Mouse (Mus musculus): Measurements from ENCODE around the gene Wipf1. TPM values are rescaled to one million over a fixed set of nuclear protein-coding genes. Genes with fewer than 3 reads are reported as not detected.

Wipf1 gene
- polyA plus RNA-seq, 1 experiment from 2014 or later, result 1.9 TPM

DNA sequence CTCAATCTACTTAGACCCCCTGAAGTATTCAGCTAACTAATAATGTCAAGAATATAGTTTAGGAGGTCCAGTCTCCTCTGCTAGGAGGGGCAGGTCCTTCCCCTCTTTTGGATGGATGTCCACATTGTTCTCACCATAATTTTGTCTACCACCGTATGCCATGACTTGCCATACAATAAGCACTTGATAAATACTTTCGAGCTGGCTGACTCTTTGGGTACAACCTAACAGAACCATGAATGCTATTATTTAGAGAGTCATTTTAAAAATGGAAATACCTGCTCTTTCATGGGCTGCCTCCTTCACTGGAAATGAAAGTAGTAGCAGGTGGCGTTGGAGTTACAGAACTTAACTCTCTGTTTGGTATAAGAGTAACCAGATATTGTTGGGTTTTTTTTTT is 139.6 kb downstream of the Wipf1 start:
- ATAC-seq (ENCODE audit: low read depth), result no peak
- Histone ChIP-seq H3K27me3 (ENCODE audit: control insufficient read depth, insufficient read depth, low read length) (no peaks in the 10 kb centered on the region), H3K4me2 (ENCODE audit: low read depth, low read length) (no peak overlapping the region), H3K27ac (ENCODE audit: low read depth, low read length) (no peak overlapping the region), H3K9me3 (ENCODE audit: control insufficient read depth, low read length) (no peaks in the 10 kb centered on the region), H3K4me1 (ENCODE audit: control insufficient read depth, insufficient read depth, low read length) (no peaks in the 10 kb centered on the region), H3K9ac (replicated peaks; ENCODE audit: low read depth, low read length) (no peak overlapping the region), H3K36me3 (ENCODE audit: control insufficient read depth, insufficient read depth, low read length) (no peaks in the 10 kb centered on the region), H3K4me3 (ENCODE audit: low read depth, low read length) (no peak overlapping the region)
- WGBS, result 94% methylated on average over 3 of the region's 3 CpGs

- WGBS, result 88% methylated on average over 1 of the region's 1 CpGs
- no peak for ATAC-seq (ENCODE audit: low read depth)
- no peaks in the 10 kb centered on the region for H3K9me3 ChIP-seq (ENCODE audit: control insufficient read depth, low read length)
These were observed 141.7 kb downstream of the Wipf1 start for GRCm38 (mm10) chr2:73387806-73388205.

GRCm38 (mm10) chr2:73386356-73387046 is 143.0 kb downstream of the Wipf1 start, which contains the start of gene Gpr155:
Gene Gpr155 (minus strand): TSS chr2:73386572.
- peak within 1 kb of the TSS; percentile 84 for H3K4me2 ChIP-seq (ENCODE audit: low read depth, low read length)
- H3K4me1 ChIP-seq (ENCODE audit: control insufficient read depth, insufficient read depth, low read length), result no peaks in the 10 kb centered on the region
- H3K36me3 ChIP-seq (ENCODE audit: control insufficient read depth, insufficient read depth, low read length), result no peaks in the 10 kb centered on the region
- peak within 1 kb of the TSS; percentile 72 for H3K27ac ChIP-seq (ENCODE audit: low read depth, low read length)
- peak within 1 kb of the TSS; percentile 66 for H3K9ac ChIP-seq (replicated peaks; ENCODE audit: low read depth, low read length)
- peak within 1 kb of the TSS; percentile 68 for H3K4me3 ChIP-seq (ENCODE audit: low read depth, low read length)
- peak; percentile 97 for ATAC-seq (ENCODE audit: low read depth)
- under 1% methylated on average over 43 of the region's 44 CpGs for WGBS
- no peaks in the 10 kb centered on the region for H3K9me3 ChIP-seq (ENCODE audit: control insufficient read depth, low read length)
- no peaks in the 10 kb centered on the region for H3K27me3 ChIP-seq (ENCODE audit: control insufficient read depth, insufficient read depth, low read length)

More at GRCm38 (mm10) chr2:73387806-73388205, 141.7 kb downstream of the Wipf1 start:
- Histone ChIP-seq H3K4me2 (ENCODE audit: low read depth, low read length) (no peak overlapping the region), H3K4me1 (ENCODE audit: control insufficient read depth, insufficient read depth, low read length) (no peaks in the 10 kb centered on the region), H3K27me3 (ENCODE audit: control insufficient read depth, insufficient read depth, low read length) (no peaks in the 10 kb centered on the region), H3K4me3 (ENCODE audit: low read depth, low read length) (no peak overlapping the region), H3K36me3 (ENCODE audit: control insufficient read depth, insufficient read depth, low read length) (no peaks in the 10 kb centered on the region), H3K9ac (replicated peaks; ENCODE audit: low read depth, low read length) (no peak overlapping the region), H3K27ac (ENCODE audit: low read depth, low read length) (no peak overlapping the region)

DNA sequence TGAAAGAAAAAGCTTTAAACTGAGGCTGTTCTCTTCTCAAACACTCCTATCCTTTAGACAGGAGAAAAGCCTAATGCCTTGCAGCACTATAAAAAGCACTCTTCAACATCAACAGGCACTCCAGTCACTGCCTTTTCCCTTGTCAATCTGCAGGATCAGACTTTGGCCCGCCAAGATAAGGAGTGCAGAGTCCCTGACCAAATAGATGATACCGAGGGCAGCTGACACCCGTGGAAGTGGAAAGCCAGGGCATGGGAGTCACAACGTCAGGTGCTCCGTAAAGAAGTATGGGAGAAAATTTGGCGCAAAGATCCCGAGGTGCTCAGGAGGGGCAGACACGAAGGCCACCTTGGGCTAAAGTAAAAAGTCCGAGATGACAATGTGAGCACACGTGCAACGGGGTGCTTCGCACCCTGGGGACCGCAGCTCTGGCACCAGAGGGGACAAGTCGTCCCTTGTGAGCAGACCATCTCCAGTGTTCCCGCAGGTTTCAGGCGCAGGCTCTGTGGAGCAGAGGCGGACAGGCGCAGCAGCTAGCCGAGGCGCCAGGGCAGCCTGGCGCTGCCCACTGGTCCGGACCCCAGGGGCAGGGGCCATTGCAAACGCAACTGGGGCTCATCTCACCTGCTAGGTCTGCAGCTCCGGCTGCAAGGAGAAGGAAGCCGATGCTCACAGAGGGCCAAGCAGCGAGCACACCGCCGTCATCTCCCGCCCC is 143.7 kb downstream of the Wipf1 start:
- no peaks in the 10 kb centered on the region for H3K27me3 ChIP-seq (ENCODE audit: control insufficient read depth, insufficient read depth, low read length)
- peak overlapping the region; percentile 68 for H3K4me3 ChIP-seq (ENCODE audit: low read depth, low read length)
- 1% methylated on average over 28 of the region's 29 CpGs for WGBS
- no peaks in the 10 kb centered on the region for H3K4me1 ChIP-seq (ENCODE audit: control insufficient read depth, insufficient read depth, low read length)
- no peak for ATAC-seq (ENCODE audit: low read depth)
- peak overlapping the region; percentile 72 for H3K27ac ChIP-seq (ENCODE audit: low read depth, low read length)
- H3K4me2 ChIP-seq (ENCODE audit: low read depth, low read length), result peak overlapping the region; percentile 84
- no peaks in the 10 kb centered on the region for H3K9me3 ChIP-seq (ENCODE audit: control insufficient read depth, low read length)
- H3K36me3 ChIP-seq (ENCODE audit: control insufficient read depth, insufficient read depth, low read length), result no peaks in the 10 kb centered on the region
- peak overlapping the region; percentile 66 for H3K9ac ChIP-seq (replicated peaks; ENCODE audit: low read depth, low read length)

DNA sequence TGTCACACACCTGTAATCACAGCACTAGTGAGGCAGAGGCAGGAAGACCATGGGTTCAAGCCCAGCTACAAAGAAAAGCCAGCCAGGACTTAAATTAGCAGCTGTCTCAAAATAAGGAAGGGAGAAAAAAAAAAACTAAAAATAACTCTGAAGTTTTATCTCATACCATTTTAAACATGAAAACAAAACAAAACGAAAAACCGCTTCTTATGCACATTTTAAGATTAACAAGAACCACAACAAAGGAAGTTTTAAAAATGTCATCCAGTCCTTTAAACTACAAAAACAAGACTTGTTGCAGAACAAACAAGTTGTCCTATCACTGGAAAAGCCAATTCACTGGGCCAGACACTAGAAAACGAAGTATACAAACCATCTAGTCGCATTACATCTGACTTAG is 144.4 kb downstream of the Wipf1 start:
- H3K27me3 ChIP-seq (ENCODE audit: control insufficient read depth, insufficient read depth, low read length), result no peaks in the 10 kb centered on the region
- no peaks in the 10 kb centered on the region; the same call in 1 of the 2 replicates for H3K4me1 ChIP-seq (ENCODE audit: control insufficient read depth, insufficient read depth, low read length)
- no peaks in the 10 kb centered on the region for H3K36me3 ChIP-seq (ENCODE audit: control insufficient read depth, insufficient read depth, low read length)
- no peak overlapping the region for H3K9ac ChIP-seq (replicated peaks; ENCODE audit: low read depth, low read length)
- peak overlapping the region; percentile 84; the same call in 1 of the 2 replicates for H3K4me2 ChIP-seq (ENCODE audit: low read depth, low read length)
- WGBS, result 91% methylated on average over 4 of the region's 4 CpGs
- no peak overlapping the region for H3K27ac ChIP-seq (ENCODE audit: low read depth, low read length)
- H3K4me3 ChIP-seq (ENCODE audit: low read depth, low read length), result peak overlapping the region; percentile 68; the same call in 1 of the 2 replicates
- ATAC-seq (ENCODE audit: low read depth), result no peak
- no peaks in the 10 kb centered on the region for H3K9me3 ChIP-seq (ENCODE audit: control insufficient read depth, low read length)

- H3K4me3 ChIP-seq (ENCODE audit: low read depth, low read length), result no peak overlapping the region
- no peaks in the 10 kb centered on the region for H3K27me3 ChIP-seq (ENCODE audit: control insufficient read depth, insufficient read depth, low read length)
- no peak overlapping the region for H3K4me2 ChIP-seq (ENCODE audit: low read depth, low read length)
- WGBS, result 89% methylated on average over 9 of the region's 9 CpGs
- H3K36me3 ChIP-seq (ENCODE audit: control insufficient read depth, insufficient read depth, low read length), result no peaks in the 10 kb centered on the region
- H3K4me1 ChIP-seq (ENCODE audit: control insufficient read depth, insufficient read depth, low read length), result peaks cover 4% of the 10 kb centered on the region
- H3K9me3 ChIP-seq (ENCODE audit: control insufficient read depth, low read length), result no peaks in the 10 kb centered on the region
- no peak for ATAC-seq (ENCODE audit: low read depth)
- H3K27ac ChIP-seq (ENCODE audit: low read depth, low read length), result no peak overlapping the region
- H3K9ac ChIP-seq (replicated peaks; ENCODE audit: low read depth, low read length), result no peak overlapping the region
These were observed 149.1 kb downstream of the Wipf1 start for GRCm38 (mm10) chr2:73380298-73380975.

- Histone ChIP-seq H3K27ac (ENCODE audit: low read depth, low read length) (no peak overlapping the region), H3K4me3 (ENCODE audit: low read depth, low read length) (no peak overlapping the region), H3K4me1 (ENCODE audit: control insufficient read depth, insufficient read depth, low read length) (peaks cover 4% of the 10 kb centered on the region), H3K27me3 (ENCODE audit: control insufficient read depth, insufficient read depth, low read length) (no peaks in the 10 kb centered on the region), H3K4me2 (ENCODE audit: low read depth, low read length) (no peak overlapping the region), H3K36me3 (ENCODE audit: control insufficient read depth, insufficient read depth, low read length) (no peaks in the 10 kb centered on the region), H3K9ac (replicated peaks; ENCODE audit: low read depth, low read length) (no peak overlapping the region), H3K9me3 (ENCODE audit: control insufficient read depth, low read length) (no peaks in the 10 kb centered on the region)
- WGBS, result 83% methylated on average over 5 of the region's 5 CpGs
- ATAC-seq (ENCODE audit: low read depth), result no peak
These were observed 149.9 kb downstream of the Wipf1 start for GRCm38 (mm10) chr2:73379656-73380055.

Measured in neural tube, embryonic 14.5 days (tissue).